Mouse (Mus musculus) neural tube, embryonic 15.5 days (tissue): ENCODE measurements around the gene Prdm12. TPM values are rescaled to one million over a fixed set of nuclear protein-coding genes. Genes with fewer than 3 reads are reported as not detected.

Experiments
- ATAC-seq: fragments of 200-750 bp; cut with Nextera tagmentation; 2 replicates; pipeline ENCODE4 v1.8.0; 2017; ENCODE audit warnings: mild to moderate bottlenecking, moderate TSS enrichment, moderate library complexity; ENCODE audit not compliant: low FRiP score
- H3K27ac ChIP-seq: fragments of 300-500 bp; sonication (generic); replicated peaks from 2 replicates; pipeline ENCODE4 v1.5.1; 2015; ENCODE audit warnings: mild to moderate bottlenecking, inconsistent platforms
- H3K27me3 ChIP-seq: fragments of 300-500 bp; sonication (generic); replicated peaks from 2 replicates; pipeline ENCODE4 v1.6.1; 2015; ENCODE audit warnings: inconsistent platforms
- H3K36me3 ChIP-seq: fragments of 300-500 bp; sonication (generic); 2 replicates; pipeline ENCODE4 v1.6.1; 2015; ENCODE audit warnings: inconsistent platforms
- H3K4me1 ChIP-seq: fragments of 300-500 bp; sonication (generic); 2 replicates; pipeline ENCODE4 v1.6.1; 2015; ENCODE audit warnings: inconsistent platforms
- H3K4me2 ChIP-seq: fragments of 300-500 bp; sonication (generic); 2 replicates; pipeline ENCODE4 v1.6.1; 2015; ENCODE audit warnings: inconsistent platforms, mild to moderate bottlenecking, moderate library complexity
- H3K4me3 ChIP-seq: fragments of 300-500 bp; sonication (generic); replicated peaks from 2 replicates; pipeline ENCODE4 v1.5.1; 2015; ENCODE audit warnings: mild to moderate bottlenecking, inconsistent platforms
- H3K9ac ChIP-seq: fragments of 300-500 bp; sonication (generic); replicated peaks from 2 replicates; pipeline ENCODE4 v1.6.1; 2015; ENCODE audit warnings: mild to moderate bottlenecking, inconsistent platforms
- H3K9me3 ChIP-seq: fragments of 300-500 bp; sonication (generic); replicated peaks from 2 replicates; pipeline ENCODE4 v1.6.1; 2016; ENCODE audit warnings: inconsistent platforms
- WGBS: fragments of 180-500 bp; shearing (Covaris S2); methylation state at CpG from one replicate; pipeline ENCODE4 v1.1.7; 2015; ENCODE audit warnings: mixed read lengths; 5-methylcytosine and 5-hydroxymethylcytosine counted together
- microRNA-seq: library from miRNA; unstranded; fragments of <30 nt; microRNA quantifications from one replicate; pipeline ENCODE4, GENCODE M21; 2017
- polyA plus RNA-seq: library from polyadenylated mRNA; unstranded; fragments of >200 nt; fragmentation: Nextera tagmentation; extraction: Ambion mirVana; gene quantifications from 2 replicates; pipeline ENCODE4 v1.2.1, GENCODE M21; 2015

The Prdm12 gene
- polyA plus RNA-seq, 1 experiment from 2014 or later = 7.8 TPM

- 21% methylated on average over 2 of the region's 2 CpGs for WGBS
- H3K4me2 ChIP-seq = no peak overlapping the region
- no peak for ATAC-seq
- H3K9ac ChIP-seq = no peak overlapping the region
- no peak overlapping the region for H3K27ac ChIP-seq
- no peaks in the 10 kb centered on the region for H3K9me3 ChIP-seq
- no peaks in the 10 kb centered on the region for H3K27me3 ChIP-seq
- H3K36me3 ChIP-seq = peaks cover 21% of the 10 kb centered on the region
- H3K4me3 ChIP-seq = no peak overlapping the region
- peaks cover 6% of the 10 kb centered on the region; the same call in 1 of the 2 replicates for H3K4me1 ChIP-seq
These were observed 43.8 kb downstream of the Prdm12 start for GRCm38 (mm10) chr2:31683666-31684065.

- Histone ChIP-seq H3K27ac (peak within 1 kb of the TSS; percentile 97), H3K9ac (peak within 1 kb of the TSS; percentile 96), H3K9me3 (no peaks in the 10 kb centered on the region), H3K36me3 (no peaks in the 10 kb centered on the region), H3K4me1 (peaks cover 45% of the 10 kb centered on the region), H3K4me2 (peak within 1 kb of the TSS; percentile 83), H3K27me3 (no peaks in the 10 kb centered on the region), H3K4me3 (peak within 1 kb of the TSS; percentile 92)
- under 1% methylated on average over 64 of the region's 64 CpGs for WGBS
- ATAC-seq = peak; percentile 100
These were observed 48.5 kb downstream of the Prdm12 start, which contains the start of gene Abl1 for GRCm38 (mm10) chr2:31688074-31688925. Abl1 (plus strand) TSS chr2:31688376.

GRCm38 (mm10) chr2:31689045-31689444, 49.2 kb downstream of the Prdm12 start:
- no peak for ATAC-seq
- H3K27me3 ChIP-seq = no peaks in the 10 kb centered on the region
- H3K9me3 ChIP-seq = no peaks in the 10 kb centered on the region
- H3K4me3 ChIP-seq = peak overlapping the region; percentile 92
- under 1% methylated on average over 12 of the region's 12 CpGs for WGBS
- peak overlapping the region; percentile 83 for H3K4me2 ChIP-seq
- H3K27ac ChIP-seq = peak overlapping the region; percentile 97
- H3K36me3 ChIP-seq = no peaks in the 10 kb centered on the region
- peaks cover 45% of the 10 kb centered on the region for H3K4me1 ChIP-seq
- peak overlapping the region; percentile 96 for H3K9ac ChIP-seq

- Histone ChIP-seq H3K4me2 (peak overlapping the region; percentile 83), H3K9me3 (no peaks in the 10 kb centered on the region), H3K27ac (no peak overlapping the region), H3K9ac (peak overlapping the region; percentile 96; the same call in 1 of the 2 replicates), H3K27me3 (no peaks in the 10 kb centered on the region), H3K36me3 (no peaks in the 10 kb centered on the region), H3K4me3 (peak overlapping the region; percentile 92), H3K4me1 (peaks cover 45% of the 10 kb centered on the region)
- ATAC-seq = no peak
- WGBS = 39% methylated on average over 3 of the region's 3 CpGs
These were observed 50.2 kb downstream of the Prdm12 start for GRCm38 (mm10) chr2:31690063-31690462.

DNA sequence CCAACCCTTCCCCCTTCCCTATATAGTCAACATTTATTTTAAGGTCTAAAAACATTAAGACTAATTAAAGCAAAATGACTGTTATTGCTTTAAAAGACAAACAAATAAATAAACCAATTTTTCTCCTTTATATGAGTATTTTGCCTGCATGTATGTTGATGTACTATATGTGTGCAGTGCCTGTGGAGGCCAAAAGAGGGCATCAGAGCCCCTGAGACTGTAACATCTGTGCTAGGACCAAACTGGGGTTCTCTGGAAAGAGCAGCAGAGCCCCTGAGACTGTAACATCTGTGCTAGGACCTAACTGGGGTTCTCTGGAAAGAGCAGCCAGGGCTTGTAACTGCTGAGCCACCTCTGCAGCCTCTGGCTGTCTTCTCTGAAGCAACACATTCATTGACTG, 58.4 kb downstream of the Prdm12 start:
- no peak overlapping the region for H3K4me3 ChIP-seq
- H3K4me2 ChIP-seq = no peak overlapping the region
- ATAC-seq = no peak
- H3K9me3 ChIP-seq = no peaks in the 10 kb centered on the region
- no peak overlapping the region for H3K9ac ChIP-seq
- no peaks in the 10 kb centered on the region for H3K27me3 ChIP-seq
- peaks cover 12% of the 10 kb centered on the region for H3K36me3 ChIP-seq
- H3K27ac ChIP-seq = no peak overlapping the region
- H3K4me1 ChIP-seq = 0 out of 2 replicates have a peak, but pooled peaks cover 3% of the 10 kb centered on the region

DNA sequence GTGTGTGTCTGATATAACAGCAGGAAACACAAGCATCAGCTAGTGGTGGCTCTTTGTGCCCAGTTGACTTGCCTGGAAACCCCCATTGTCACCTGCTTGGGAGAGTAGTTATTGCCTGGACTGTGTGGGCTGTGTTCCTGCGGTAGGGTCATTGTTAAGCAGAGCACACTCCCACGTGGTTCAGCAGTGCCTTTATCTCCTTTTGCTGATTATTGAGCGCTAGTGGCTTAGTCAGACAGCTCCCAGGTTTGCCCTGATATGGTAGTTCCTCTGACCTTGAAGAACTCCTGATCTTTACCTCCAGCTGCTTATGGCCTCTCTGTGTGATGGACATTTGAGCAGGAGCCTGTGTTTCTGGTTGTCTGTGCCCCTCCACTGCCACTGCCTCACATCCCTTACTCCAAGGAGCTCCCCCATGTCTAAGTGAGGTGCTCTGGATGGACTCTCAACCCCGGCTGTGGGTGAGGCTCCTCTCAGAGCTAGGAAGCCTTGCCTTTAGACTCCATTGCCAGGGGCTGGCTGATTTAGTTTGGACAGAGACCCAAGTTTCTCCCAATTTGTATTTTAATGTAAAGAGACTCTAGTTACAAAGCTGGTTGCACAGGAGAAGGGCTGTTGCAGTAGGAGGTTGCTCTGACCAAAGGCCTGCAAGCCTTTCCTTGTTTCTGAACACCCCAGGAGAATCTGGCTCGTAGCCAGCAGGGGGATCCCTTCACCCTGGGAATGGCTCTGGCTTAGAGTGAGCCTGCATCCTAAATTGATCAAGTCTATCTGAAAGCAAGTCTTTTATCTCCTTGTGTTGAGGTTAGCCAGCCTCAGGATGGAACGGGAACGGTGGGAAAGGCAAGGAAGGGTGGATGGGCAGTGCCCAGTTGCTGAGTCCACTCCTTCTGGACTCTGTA, 61.0 kb downstream of the Prdm12 start:
- Histone ChIP-seq H3K4me2 (no peak overlapping the region), H3K9me3 (no peaks in the 10 kb centered on the region), H3K4me1 (0 out of 2 replicates have a peak, but pooled peaks cover 6% of the 10 kb centered on the region), H3K36me3 (peaks cover 6% of the 10 kb centered on the region), H3K9ac (no peak overlapping the region), H3K27me3 (no peaks in the 10 kb centered on the region), H3K4me3 (no peak overlapping the region), H3K27ac (no peak overlapping the region)
- 58% methylated on average over 7 of the region's 7 CpGs for WGBS
- no peak for ATAC-seq

GRCm38 (mm10) chr2:31703226-31703625, 63.4 kb downstream of the Prdm12 start:
- H3K9me3 ChIP-seq = no peaks in the 10 kb centered on the region
- no peak overlapping the region for H3K27ac ChIP-seq
- H3K36me3 ChIP-seq = no peaks in the 10 kb centered on the region
- H3K4me3 ChIP-seq = no peak overlapping the region
- H3K9ac ChIP-seq = no peak overlapping the region
- H3K4me2 ChIP-seq = no peak overlapping the region
- 0 out of 2 replicates have a peak, but pooled peaks cover 6% of the 10 kb centered on the region for H3K4me1 ChIP-seq
- ATAC-seq = no peak
- H3K27me3 ChIP-seq = no peaks in the 10 kb centered on the region

Small RNA genes within 50 kb of the gene (microRNA-seq; reads per million reads assigned to microRNA genes)
- 1.2 reads per million for gene Mir6998

Other genes with a start within 250 kb of the Prdm12 start
- gene Ass1, start 169.8 kb upstream of the Prdm12 start, polyA plus RNA-seq = 9.1 and 21.3 TPM in 2 replicates
- 44.9 and 51.3 TPM in 2 replicates for gene Fubp3, start 67.4 kb upstream of the Prdm12 start, polyA plus RNA-seq
- 40.3 and 47.1 TPM in 2 replicates for gene Exosc2, start 30.7 kb downstream of the Prdm12 start, polyA plus RNA-seq
- gene Abl1, start 48.3 kb downstream of the Prdm12 start, polyA plus RNA-seq = 13.3 and 18.0 TPM in 2 replicates
- 0.23 TPM in 1 of 2 replicates, not detected in the other for gene Qrfp, start 170.5 kb downstream of the Prdm12 start, polyA plus RNA-seq
- gene Fibcd1, start 206.0 kb downstream of the Prdm12 start, polyA plus RNA-seq = 4.9 and 6.4 TPM in 2 replicates
- gene Lamc3, start 247.3 kb downstream of the Prdm12 start, polyA plus RNA-seq = 4.1 and 4.2 TPM in 2 replicates